Mouse (Mus musculus): Measurements from ENCODE around the gene Camk2d. TPM values are rescaled to one million over a fixed set of nuclear protein-coding genes. Genes with fewer than 3 reads are reported as not detected.

Camk2d gene
- total RNA-seq, 2 experiments from 2014 or later: 90.2 to 95.1 TPM

DNA sequence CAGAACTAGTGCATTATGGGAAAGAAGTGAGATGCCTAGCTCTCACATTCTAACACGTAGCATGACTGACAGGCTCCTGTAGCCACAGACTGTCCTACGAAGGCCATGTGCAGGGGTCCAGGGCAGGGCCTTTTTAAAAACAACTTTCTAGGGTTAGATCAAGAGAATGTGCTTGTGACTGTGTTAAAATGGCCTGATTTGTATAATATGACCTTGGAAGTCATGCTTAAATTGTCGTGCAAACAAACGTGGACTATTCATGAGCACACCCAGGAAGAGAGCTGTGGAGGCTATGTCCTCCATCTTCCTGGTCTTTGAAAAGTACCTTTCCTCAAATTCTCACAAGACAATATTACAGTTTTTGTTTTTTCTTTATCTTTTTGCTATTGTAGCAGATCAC is 91.0 kb downstream of the Camk2d start:
- DNase-seq (ENCODE audit: low spot score in 2 of 2): no peak

GRCm38 (mm10) chr3:126688516-126688915 is 92.4 kb downstream of the Camk2d start:
- DNase-seq (ENCODE audit: low spot score in 2 of 2): no peak

- no peak for DNase-seq (ENCODE audit: low spot score in 2 of 2)
These were observed 94.8 kb downstream of the Camk2d start for GRCm38 (mm10) chr3:126690627-126691505.

GRCm38 (mm10) chr3:126691565-126691964 is 95.5 kb downstream of the Camk2d start:
- DNase-seq (ENCODE audit: low spot score in 2 of 2): no peak

- DNase-seq (ENCODE audit: low spot score in 2 of 2): no peak
These were observed 96.7 kb downstream of the Camk2d start for GRCm38 (mm10) chr3:126692797-126693196.

DNA sequence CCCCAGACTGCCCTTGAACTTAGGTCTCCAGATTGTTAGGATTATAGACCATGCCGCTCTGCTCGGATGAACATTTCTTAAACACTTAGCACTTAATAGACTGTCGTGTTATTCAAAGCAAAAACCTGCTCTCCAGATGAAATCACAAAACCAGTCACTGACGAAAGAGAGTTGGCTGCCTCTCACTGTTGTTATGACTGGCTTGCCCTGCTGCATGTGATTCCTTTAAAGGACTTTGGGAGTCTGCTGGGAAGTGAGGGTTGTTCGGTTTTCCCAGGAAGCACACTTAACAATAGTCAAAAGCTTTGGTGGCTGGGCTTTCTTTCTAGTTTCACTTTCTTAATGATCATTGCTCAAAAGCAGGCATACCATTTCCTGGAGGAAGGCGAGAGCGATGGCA is 97.2 kb downstream of the Camk2d start:
- DNase-seq (ENCODE audit: low spot score in 2 of 2): no peak

DNA sequence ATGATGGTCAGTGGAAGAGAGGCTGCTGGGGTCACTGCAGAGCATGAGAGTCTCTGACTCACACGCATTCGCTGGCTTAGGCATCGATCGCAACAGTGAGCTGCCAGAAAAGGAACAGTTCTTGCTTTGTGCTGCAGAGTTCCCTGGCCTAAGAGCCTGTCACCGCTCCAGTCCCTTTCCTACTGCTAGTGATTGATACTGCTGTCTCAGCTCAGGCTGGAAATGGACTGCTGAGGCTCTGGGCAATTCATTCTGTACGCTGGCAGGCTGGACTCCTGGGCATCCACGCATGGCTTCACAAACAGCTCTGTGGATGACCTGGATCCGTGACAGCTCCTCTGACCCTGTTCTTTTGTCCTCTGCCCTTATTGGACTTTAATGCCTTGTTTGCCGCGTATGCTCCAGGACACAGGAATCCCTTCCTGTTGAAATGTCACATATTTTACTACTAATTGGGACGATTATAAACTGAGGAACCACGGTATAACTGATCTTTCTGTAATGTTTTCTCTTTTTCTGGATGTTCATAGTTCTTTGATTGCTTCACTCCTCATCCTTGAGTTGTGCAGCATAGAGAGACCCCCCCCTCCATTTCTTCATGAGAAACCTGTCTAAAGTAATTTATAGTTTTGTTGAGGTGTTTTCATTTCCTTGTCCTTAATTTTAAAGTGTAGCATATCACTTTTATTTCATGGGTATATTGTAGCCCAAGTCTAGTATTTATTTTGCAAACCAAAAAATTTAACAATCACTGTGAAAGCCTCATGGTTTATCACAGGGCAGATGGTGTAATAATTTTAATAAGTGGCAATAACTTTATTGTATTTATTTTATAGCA is 99.6 kb downstream of the Camk2d start:
- peak; percentile 39 to 44 for DNase-seq (ENCODE audit: low spot score in 2 of 2)

GRCm38 (mm10) chr3:126696620-126697019 is 100.5 kb downstream of the Camk2d start:
- no peak for DNase-seq (ENCODE audit: low spot score in 2 of 2)

DNA sequence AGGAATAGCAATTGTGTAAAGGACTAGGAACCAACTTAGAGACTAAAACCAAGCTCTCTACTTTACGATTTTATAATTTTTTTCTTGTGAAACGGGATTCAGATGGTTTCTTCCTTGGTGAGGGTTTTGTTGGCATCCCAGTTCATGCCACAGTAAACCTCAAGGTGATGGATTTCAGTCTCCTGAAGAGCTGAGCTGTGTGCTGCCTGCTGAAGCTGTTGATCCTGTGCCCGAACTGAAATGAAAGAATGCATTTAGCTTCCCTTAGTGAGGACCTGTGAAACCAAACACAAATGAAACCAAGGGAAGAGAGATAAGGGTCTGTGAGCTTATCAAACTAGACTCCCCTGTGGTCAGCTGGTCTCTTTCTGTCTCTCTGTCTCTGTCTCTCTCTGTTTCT is 103.6 kb downstream of the Camk2d start:
- no peak for DNase-seq (ENCODE audit: low spot score in 2 of 2)

DNA sequence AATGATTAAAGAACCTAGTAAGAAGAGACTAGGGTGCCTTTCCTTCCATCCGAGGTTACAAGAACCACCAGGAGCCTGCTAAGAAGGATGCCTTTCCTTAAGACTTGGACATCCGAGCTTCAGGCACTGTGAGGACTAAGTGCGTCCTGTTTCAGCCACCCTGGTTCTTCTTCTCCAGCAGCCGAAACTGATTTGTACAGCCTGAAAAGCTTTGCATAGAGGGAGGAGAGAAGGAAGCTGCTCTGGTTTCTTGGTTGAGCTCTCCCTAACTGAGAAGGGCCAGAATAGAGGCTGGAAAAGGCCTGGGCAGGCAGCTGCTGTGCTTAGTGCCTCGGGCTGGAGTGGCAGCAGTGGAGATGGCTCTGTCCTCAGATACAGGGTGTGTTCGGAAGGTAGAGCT is 105.0 kb downstream of the Camk2d start:
- no peak for DNase-seq (ENCODE audit: low spot score in 2 of 2)

- DNase-seq (ENCODE audit: low spot score in 2 of 2): no peak
These were observed 105.5 kb downstream of the Camk2d start for GRCm38 (mm10) chr3:126701586-126701985.

DNA sequence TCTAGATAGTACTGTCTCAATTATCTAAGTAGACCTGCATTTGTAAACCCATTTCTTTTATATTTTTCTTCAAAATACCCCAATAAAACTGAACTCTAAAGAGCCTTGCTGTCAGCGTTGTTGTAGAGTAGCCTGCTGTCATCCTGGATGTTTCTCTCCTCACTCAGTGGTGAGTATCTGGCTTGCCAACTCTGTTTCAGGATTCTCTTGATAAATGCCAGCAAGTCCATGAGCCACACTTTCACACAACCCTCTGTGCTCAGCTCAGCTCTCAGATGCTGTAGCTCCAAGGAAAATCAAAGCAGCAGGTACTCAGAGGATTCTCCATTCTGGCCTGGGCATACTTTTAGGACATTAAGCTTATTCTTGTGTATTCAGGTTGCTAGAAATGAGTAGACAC is 109.4 kb downstream of the Camk2d start:
- no peak for DNase-seq (ENCODE audit: low spot score in 2 of 2)

- DNase-seq (ENCODE audit: low spot score in 2 of 2): no peak
These were observed 118.2 kb downstream of the Camk2d start for GRCm38 (mm10) chr3:126714281-126714680.

GRCm38 (mm10) chr3:126723021-126723449 is 126.9 kb downstream of the Camk2d start:
- DNase-seq (ENCODE audit: low spot score in 2 of 2): no peak

GRCm38 (mm10) chr3:126723458-126723857 is 127.4 kb downstream of the Camk2d start:
- DNase-seq (ENCODE audit: low spot score in 2 of 2): no peak

DNA sequence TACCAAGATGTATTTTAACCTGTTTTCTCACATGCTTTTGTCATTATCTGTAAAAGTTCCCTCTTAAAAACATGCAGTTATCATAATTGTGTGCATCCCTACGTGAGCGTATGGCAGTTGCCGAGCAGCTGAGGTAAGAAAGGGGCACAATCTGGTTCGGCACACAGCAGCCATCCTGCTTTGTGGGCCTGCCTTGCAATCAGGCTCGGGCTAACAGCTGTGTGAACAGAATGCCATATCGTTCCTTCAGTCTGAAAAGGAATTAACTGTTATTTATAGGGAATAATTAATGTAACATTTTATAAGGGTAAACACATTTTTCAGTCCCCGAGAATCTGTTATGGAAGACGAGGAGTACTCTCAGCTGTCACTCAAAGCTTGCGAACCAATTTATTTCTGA is 129.5 kb downstream of the Camk2d start:
- no peak for DNase-seq (ENCODE audit: low spot score in 2 of 2)

GRCm38 (mm10) chr3:126727387-126727786 is 131.3 kb downstream of the Camk2d start:
- DNase-seq (ENCODE audit: low spot score in 2 of 2): no peak

GRCm38 (mm10) chr3:126730411-126730810 is 134.3 kb downstream of the Camk2d start:
- DNase-seq (ENCODE audit: low spot score in 2 of 2): no peak

DNA sequence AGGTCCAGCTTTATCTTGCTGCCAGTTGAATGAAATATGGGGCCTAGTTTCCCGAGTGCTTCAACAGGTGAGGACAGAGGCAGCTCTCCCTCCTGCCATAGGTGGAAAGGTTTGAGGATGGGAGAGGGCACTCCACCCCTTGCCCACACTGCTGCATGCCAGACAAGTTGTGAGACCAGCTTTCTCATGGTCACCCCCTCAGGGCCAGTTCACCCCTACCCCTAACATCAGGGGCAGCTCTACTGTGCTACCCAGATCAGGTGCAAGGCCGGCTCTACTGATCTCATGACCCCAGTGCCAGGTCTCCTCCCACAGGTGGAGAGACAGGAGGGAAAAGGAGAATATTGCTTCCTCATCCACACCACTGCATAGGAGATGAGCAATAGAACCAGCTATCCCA is 136.2 kb downstream of the Camk2d start:
- no peak for DNase-seq (ENCODE audit: low spot score in 2 of 2)

- DNase-seq (ENCODE audit: low spot score in 2 of 2): no peak
These were observed 138.4 kb downstream of the Camk2d start for GRCm38 (mm10) chr3:126734533-126734932.

- DNase-seq (ENCODE audit: low spot score in 2 of 2): no peak
These were observed 139.1 kb downstream of the Camk2d start for GRCm38 (mm10) chr3:126735211-126735610.

DNA sequence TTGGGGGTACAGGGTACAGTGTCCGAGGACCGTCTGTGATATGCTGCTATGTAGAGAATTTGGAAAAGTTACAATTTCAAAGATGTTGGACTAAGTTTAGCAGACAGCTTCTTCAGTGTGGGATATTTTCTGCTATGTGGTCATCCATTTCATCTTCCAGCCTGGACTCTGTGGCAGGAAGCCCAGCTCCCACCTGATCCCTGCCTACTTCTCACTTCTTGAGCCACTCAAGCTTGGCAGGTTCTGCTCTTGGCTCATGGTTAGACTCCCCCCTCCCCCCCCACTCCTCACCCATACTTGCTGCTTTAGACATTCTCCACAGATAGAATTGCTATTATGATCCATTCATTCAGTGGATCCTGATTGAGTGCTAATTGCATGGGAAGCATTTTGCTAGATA is 141.0 kb downstream of the Camk2d start:
- no peak for DNase-seq (ENCODE audit: low spot score in 2 of 2)
